Comparison of ENCODE assay signal across 9 mouse cellular contexts in the genomic region with DNA sequence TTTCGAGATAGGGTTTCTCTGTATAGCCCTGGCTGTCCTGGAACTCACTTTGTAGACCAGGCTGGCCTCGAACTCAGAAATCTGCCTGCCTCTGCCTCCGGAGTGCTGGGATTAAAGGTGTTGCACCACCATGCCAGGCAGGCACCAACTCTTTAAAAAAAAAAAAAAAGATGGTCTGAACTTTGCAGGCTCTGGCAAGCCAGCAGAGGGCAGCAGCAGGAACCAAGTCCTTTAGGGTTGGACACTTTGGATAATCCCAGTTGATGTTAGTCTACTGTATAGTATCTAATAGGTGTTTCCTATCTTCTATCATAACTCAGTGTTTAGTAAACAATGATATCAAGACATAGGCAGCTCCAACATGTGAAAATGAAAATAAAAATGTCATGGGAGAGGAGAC. TPM values are rescaled to one million over a fixed set of nuclear protein-coding genes. Genes with fewer than 3 reads are reported as not detected.
A peak's percentile ranks its signal among the peaks of the same experiment; 100 is the strongest.
DNase-seq lines count a peak whose midpoint lies in the region; ATAC-seq and TF ChIP-seq lines count a peak whose summit lies in the region.
"Had no signal": no experiment of that assay in that cellular context is flagged by ENCODE, and none has a peak within 500 bp of the region (broad histone marks: within the 10 kb centered on the region; RNA-seq: fewer than 3 reads in every experiment).

No protein-coding gene starts in this region.

- POLR2A ChIA-PET in Patski (lab: Charles Lee): no interaction called here

- intact Hi-C loops in left cerebral cortex, postnatal 4 days (cut with DNase I): no loop called here

- peak; percentile 49 for TF ChIP-seq CTCF in Patski (IDR thresholded peaks at IDR 0.05)

- in situ Hi-C loops in Patski (cut with MboI; ENCODE audit: low pct_unique_long_range_greater_than_20kb): no loop called here

- no peaks in the 10 kb centered on the region for H3K4me1 ChIP-seq in midbrain, embryonic 14.5 days (ENCODE audit: control insufficient read depth, insufficient read depth, low read length)
- H3K4me1 ChIP-seq: embryonic facial prominence, embryonic 15.5 days; limb, embryonic 12.5 days had no signal

- no peak overlapping the region for H3K27ac ChIP-seq in midbrain, embryonic 14.5 days (replicated peaks; ENCODE audit: low read depth, low read length)
- H3K27ac ChIP-seq: embryonic facial prominence, embryonic 15.5 days; limb, embryonic 12.5 days had no signal

- H3K4me3 ChIP-seq in midbrain, embryonic 14.5 days (replicated peaks; ENCODE audit: low read depth, low read length): no peak overlapping the region
- H3K4me3 ChIP-seq: embryonic facial prominence, embryonic 15.5 days; limb, embryonic 12.5 days had no signal

- CTCF ChIA-PET in Patski (lab: Charles Lee): no interaction called here

- WGBS in midbrain, embryonic 14.5 days: 75% methylated on average over 2 of the region's 3 CpGs

- H3K4me2 ChIP-seq in midbrain, embryonic 14.5 days (ENCODE audit: low read length): no peak overlapping the region
- H3K4me2 ChIP-seq: embryonic facial prominence, embryonic 15.5 days; limb, embryonic 12.5 days had no signal

- H3K9me3 ChIP-seq in midbrain, embryonic 14.5 days (ENCODE audit: control insufficient read depth, low read length): no peaks in the 10 kb centered on the region
- H3K9me3 ChIP-seq: embryonic facial prominence, embryonic 15.5 days; limb, embryonic 12.5 days had no signal

- H3K9ac ChIP-seq in midbrain, embryonic 14.5 days (replicated peaks; ENCODE audit: low read length): no peak overlapping the region
- H3K9ac ChIP-seq: embryonic facial prominence, embryonic 15.5 days; limb, embryonic 12.5 days had no signal

- no peaks in the 10 kb centered on the region for H3K36me3 ChIP-seq in midbrain, embryonic 14.5 days (ENCODE audit: control insufficient read depth, insufficient read depth, low read length)
- H3K36me3 ChIP-seq: embryonic facial prominence, embryonic 15.5 days; limb, embryonic 12.5 days had no signal

- peak; percentile 24 for DNase-seq in left cerebral cortex, postnatal 4 days
- no peak for DNase-seq in left cerebral cortex, adult 11 months (ENCODE audit: low spot score)
- DNase-seq in Patski (ENCODE audit: low read depth, low spot score): no peak
- DNase-seq in cerebellum, adult 18-20 months: peak; percentile 46 to 60
- peak; percentile 26 to 57 for DNase-seq in kidney, adult 8-10 months
- DNase-seq in retina, postnatal 1 day: peak; percentile 4
- DNase-seq in midbrain, embryonic 14.5 days: no peak

- no peaks in the 10 kb centered on the region for H3K27me3 ChIP-seq in Patski
- H3K27me3 ChIP-seq in midbrain, embryonic 14.5 days (ENCODE audit: control insufficient read depth, insufficient read depth, low read length): no peaks in the 10 kb centered on the region
- H3K27me3 ChIP-seq: embryonic facial prominence, embryonic 15.5 days; limb, embryonic 12.5 days had no signal

- no peak for ATAC-seq in Patski
- ATAC-seq in midbrain, embryonic 14.5 days (ENCODE audit: low FRiP score, low TSS enrichment): no peak

RNA-seq across cellular contexts. Expression of a gene that starts 26.7 kb away (rescaled TPM):
- not detected for total RNA-seq in left cerebral cortex, postnatal 4 days (2021)
- polyA plus RNA-seq in Patski (2021): 0.81 TPM
- not detected in 2 replicates for polyA plus RNA-seq in midbrain, embryonic 14.5 days (2014; fragmentation: Nextera tagmentation; extraction: Ambion mirVana)
- polyA plus RNA-seq: embryonic facial prominence, embryonic 15.5 days; limb, embryonic 12.5 days had no signal

RNA-seq across cellular contexts. Expression of a gene that starts 43.1 kb away (rescaled TPM):
- total RNA-seq in left cerebral cortex, postnatal 4 days (2021): 1 to 10 TPM; 2.1 to 2.4 TPM
- polyA plus RNA-seq in Patski (2021): 59.9 TPM
- 1.9 TPM in 1 of 2 replicates, not detected in the other for polyA plus RNA-seq in midbrain, embryonic 14.5 days (2014; fragmentation: Nextera tagmentation; extraction: Ambion mirVana)

RNA-seq across cellular contexts. Expression of a gene that starts 44.4 kb away (rescaled TPM):
- total RNA-seq in left cerebral cortex, postnatal 4 days (2021): not detected
- not detected for polyA plus RNA-seq in Patski (2021)
- not detected in 2 replicates for polyA plus RNA-seq in midbrain, embryonic 14.5 days (2014; fragmentation: Nextera tagmentation; extraction: Ambion mirVana)
- polyA plus RNA-seq: embryonic facial prominence, embryonic 15.5 days; limb, embryonic 12.5 days had no signal

RNA-seq across cellular contexts. Expression of a gene that starts 52.1 kb away (rescaled TPM):
- not detected for total RNA-seq in left cerebral cortex, postnatal 4 days (2021)
- polyA plus RNA-seq in Patski (2021): not detected
- polyA plus RNA-seq in midbrain, embryonic 14.5 days (2014; fragmentation: Nextera tagmentation; extraction: Ambion mirVana): not detected in 2 replicates
- polyA plus RNA-seq: embryonic facial prominence, embryonic 15.5 days; limb, embryonic 12.5 days had no signal

Comparison
In these comparisons a context has a peak if more than half of its experiments do, and no peak if none do; other contexts are left out.
1. DNase-seq: peak in left cerebral cortex, postnatal 4 days (single experiment), cerebellum, adult 18-20 months (2 of 2), kidney, adult 8-10 months (2 of 2) and retina, postnatal 1 day (single experiment); none in left cerebral cortex, adult 11 months (single experiment), Patski (single experiment) and midbrain, embryonic 14.5 days (single experiment).
2. RNA of a gene that starts 43.1 kb away (polyA plus RNA-seq): 59.9 TPM in Patski (single experiment); 1.9 TPM in midbrain, embryonic 14.5 days; every median in the first group is over 10 times any median in the second.